Mouse (Mus musculus) lung, postnatal 0 days (tissue): ENCODE results near the gene Ercc8. TPM values are rescaled to one million over a fixed set of nuclear protein-coding genes. Genes with fewer than 3 reads are reported as not detected.

ENCODE experiments used
- ATAC-seq: fragments of 200-750 bp; cut with Nextera tagmentation; 2 replicates; pipeline ENCODE4 v1.8.0; 2017; ENCODE audit warnings: moderate library complexity
- DNase-seq: peaks from one replicate; pipeline ENCODE4 v3.0.0-alpha.2; 2016; ENCODE audit warnings: low spot score
- H3K27ac ChIP-seq: fragments of 300-500 bp; sonication (generic); 2 replicates; pipeline ENCODE4 v1.5.1; 2014; ENCODE audit warnings: antibody characterized with exemption, mild to moderate bottlenecking, low read length, mixed read lengths
- H3K27me3 ChIP-seq: fragments of 300-500 bp; sonication (generic); replicated peaks from 2 replicates; pipeline ENCODE4 v1.6.1; 2014; ENCODE audit warnings: low read length, mixed read lengths; ENCODE audit not compliant: insufficient read depth
- H3K36me3 ChIP-seq: fragments of 300-500 bp; sonication (generic); 2 replicates; pipeline ENCODE4 v1.6.1; 2014; ENCODE audit warnings: low read length, mixed read lengths; ENCODE audit not compliant: insufficient read depth
- H3K4me1 ChIP-seq: fragments of 300-500 bp; sonication (generic); 2 replicates; pipeline ENCODE4 v1.6.1; 2014; ENCODE audit warnings: antibody characterized with exemption, low read depth, low read length, mixed read lengths; ENCODE audit not compliant: insufficient read depth
- H3K4me2 ChIP-seq: fragments of 300-500 bp; sonication (generic); replicated peaks from 2 replicates; pipeline ENCODE4 v1.6.1; 2014; ENCODE audit warnings: low read depth, mild to moderate bottlenecking, low read length, moderate library complexity, mixed read lengths
- H3K4me3 ChIP-seq: fragments of 300-500 bp; sonication (generic); 2 replicates; pipeline ENCODE4 v1.5.1; 2014; ENCODE audit warnings: low read depth, low read length
- H3K9ac ChIP-seq: fragments of 300-500 bp; sonication (generic); replicated peaks from 2 replicates; pipeline ENCODE4 v1.6.1; 2014; ENCODE audit warnings: low read depth, mild to moderate bottlenecking
- H3K9me3 ChIP-seq: fragments of 300-500 bp; sonication (generic); 2 replicates; pipeline ENCODE4 v1.6.1; 2016; ENCODE audit warnings: low read length, mixed read lengths
- CTCF ChIP-seq: IDR thresholded peaks from 2 replicates; pipeline ENCODE4 v1.5.1; 2016; ENCODE audit warnings: antibody characterized with exemption, mild to moderate bottlenecking
- EP300 ChIP-seq: IDR thresholded peaks from 2 replicates; pipeline ENCODE4 v1.6.1; 2016; ENCODE audit warnings: antibody characterized with exemption, mild to moderate bottlenecking, control low read depth
- whole genome bisulfite sequencing: fragments of 180-500 bp; shearing (Covaris S2); extraction: QIAGEN DNeasy Blood & Tissue Kit; methylation state at CpG from one replicate; pipeline ENCODE4 v1.1.7; 2014; 5-methylcytosine and 5-hydroxymethylcytosine counted together
- polyA plus RNA-seq: library from polyadenylated mRNA; unstranded; fragments of >200 nt; fragmentation: Nextera tagmentation; extraction: Ambion mirVana; gene quantifications from 2 replicates; pipeline ENCODE4 v1.2.1, GENCODE M21; 2015

Ercc8 gene
- polyA plus RNA-seq, 1 experiment from 2014 or later = 9.0 TPM

DNA sequence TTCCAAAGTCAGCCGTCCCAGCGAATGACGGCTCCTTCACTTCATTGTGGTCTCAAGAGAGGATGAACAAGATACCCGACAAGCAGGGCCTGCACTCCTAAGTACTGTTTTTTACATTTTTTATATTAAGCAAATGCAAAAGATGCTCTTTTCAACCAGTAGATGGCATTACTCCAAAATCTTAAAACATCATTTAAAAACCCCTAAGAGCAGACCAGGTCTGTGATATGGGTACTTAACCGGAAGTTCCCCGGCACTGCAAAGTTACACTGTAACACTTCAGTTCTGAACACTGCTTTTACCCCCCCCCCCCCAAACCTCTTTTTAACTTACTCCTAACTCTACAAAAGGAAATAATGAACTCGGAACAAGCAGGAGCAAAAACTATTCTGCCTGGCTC is 29.5 kb upstream of the Ercc8 start:
- ATAC-seq (no peak), DNase-seq (peak; percentile 52)
- no peak for TF ChIP-seq EP300
- TF ChIP-seq CTCF = no peak
- Histone ChIP-seq H3K4me1 (no peaks in the 10 kb centered on the region), H3K36me3 (no peaks in the 10 kb centered on the region), H3K4me2 (no peak overlapping the region), H3K9ac (no peak overlapping the region), H3K27me3 (no peaks in the 10 kb centered on the region), H3K9me3 (no peaks in the 10 kb centered on the region), H3K4me3 (no peak overlapping the region), H3K27ac (no peak overlapping the region)
- WGBS = 45% methylated on average over 7 of the region's 7 CpGs

DNA sequence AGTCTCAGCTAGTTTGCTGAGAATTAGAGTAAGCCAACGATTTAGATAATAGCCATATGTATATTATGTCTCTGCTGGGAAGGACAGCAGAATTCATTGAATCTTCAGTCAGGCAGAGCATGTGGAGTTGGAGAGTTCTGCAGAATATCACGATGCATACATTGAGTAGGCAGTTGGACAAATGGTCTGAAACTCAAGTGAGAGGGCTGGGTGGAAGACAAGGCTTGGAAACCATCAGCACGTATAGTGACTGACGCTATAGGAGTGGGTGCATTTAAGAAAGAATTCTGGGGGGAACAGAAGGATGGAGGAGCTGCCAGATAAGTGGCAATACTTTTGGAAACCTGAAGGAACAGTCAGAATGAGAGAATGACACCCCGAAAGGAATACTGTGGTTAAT is 27.8 kb upstream of the Ercc8 start:
- Histone ChIP-seq H3K4me2 (no peak overlapping the region), H3K27ac (no peak overlapping the region), H3K27me3 (no peaks in the 10 kb centered on the region), H3K4me3 (no peak overlapping the region), H3K9me3 (no peaks in the 10 kb centered on the region), H3K9ac (no peak overlapping the region), H3K36me3 (no peaks in the 10 kb centered on the region), H3K4me1 (no peaks in the 10 kb centered on the region)
- 92% methylated on average over 5 of the region's 5 CpGs for WGBS
- no peak for TF ChIP-seq EP300
- TF ChIP-seq CTCF = no peak
- DNase-seq (no peak), ATAC-seq (no peak)

DNA sequence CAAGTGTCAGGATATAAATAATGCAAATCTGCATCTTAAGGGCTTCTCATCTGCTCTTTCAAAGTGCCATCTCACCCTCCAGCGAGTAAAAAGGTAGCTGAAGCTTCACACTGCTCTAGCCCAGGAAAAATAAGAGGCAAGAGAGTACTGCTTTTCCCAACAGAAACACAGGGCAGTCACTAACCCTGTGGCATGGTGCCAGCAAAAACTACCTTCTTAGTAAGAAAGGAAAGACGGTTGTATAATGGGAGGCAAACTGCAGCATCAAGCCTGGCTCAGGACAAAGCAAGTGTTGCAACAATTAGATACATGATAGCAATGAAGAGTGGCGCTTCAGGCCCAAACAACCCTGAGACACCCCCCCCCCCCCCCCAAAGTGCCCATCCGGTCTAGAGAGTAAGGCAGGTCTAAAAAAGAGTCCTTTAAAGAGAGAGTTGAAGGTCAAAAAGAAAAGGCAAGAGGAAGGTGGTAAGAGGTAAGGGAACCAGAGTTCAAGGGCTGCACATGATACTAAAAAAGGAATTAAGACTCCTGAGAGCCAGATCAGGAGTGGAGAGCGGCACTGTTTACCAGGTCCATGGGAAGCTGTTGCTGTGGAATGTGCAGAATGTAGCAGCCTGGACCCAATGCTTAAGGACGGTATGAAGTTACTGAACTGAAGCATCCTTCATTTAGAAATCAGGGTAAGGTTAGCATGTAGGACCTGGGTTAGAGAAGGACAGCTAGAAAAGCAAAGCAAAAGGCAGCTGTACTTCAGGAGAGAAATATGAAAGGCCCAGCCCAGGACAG is 26.3 kb upstream of the Ercc8 start:
- Histone ChIP-seq H3K9me3 (no peaks in the 10 kb centered on the region), H3K36me3 (no peaks in the 10 kb centered on the region), H3K27ac (no peak overlapping the region), H3K9ac (no peak overlapping the region), H3K4me2 (no peak overlapping the region), H3K27me3 (no peaks in the 10 kb centered on the region), H3K4me1 (no peaks in the 10 kb centered on the region), H3K4me3 (no peak overlapping the region)
- 42% methylated on average over 6 of the region's 6 CpGs for WGBS
- TF ChIP-seq CTCF (no peak), EP300 (no peak)
- peak; percentile 24 for DNase-seq
- peak; percentile 49; the same call in 1 of the 2 replicates for ATAC-seq

DNA sequence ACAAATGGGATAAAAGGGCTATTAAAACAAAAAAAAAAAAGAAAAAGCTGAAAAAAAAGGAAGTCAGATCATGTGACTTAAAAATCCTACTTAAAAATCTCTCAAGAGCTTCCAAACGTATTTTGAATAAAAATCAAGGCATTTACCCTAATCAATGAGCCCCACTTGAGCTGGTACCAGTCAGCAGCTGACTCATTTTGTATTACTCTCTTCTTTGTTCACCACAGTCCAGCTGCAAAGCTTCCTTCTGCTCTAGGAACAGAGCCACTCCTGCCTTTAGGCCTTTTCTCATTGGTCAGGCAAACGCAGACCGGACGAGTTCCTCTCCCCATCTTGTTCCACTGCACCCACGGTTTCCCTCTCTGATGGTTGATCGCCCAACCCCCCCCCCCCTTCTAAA is 22.9 kb upstream of the Ercc8 start:
- no peak for ATAC-seq
- no peak for DNase-seq
- no peaks in the 10 kb centered on the region for H3K27me3 ChIP-seq
- H3K4me1 ChIP-seq = no peaks in the 10 kb centered on the region
- TF ChIP-seq EP300 = no peak
- TF ChIP-seq CTCF = no peak
- H3K36me3 ChIP-seq = no peaks in the 10 kb centered on the region
- H3K4me3 ChIP-seq = no peak overlapping the region
- H3K9me3 ChIP-seq = no peaks in the 10 kb centered on the region
- H3K27ac ChIP-seq = no peak overlapping the region
- H3K4me2 ChIP-seq = no peak overlapping the region
- no peak overlapping the region for H3K9ac ChIP-seq
- 80% methylated on average over 6 of the region's 6 CpGs for WGBS

DNA sequence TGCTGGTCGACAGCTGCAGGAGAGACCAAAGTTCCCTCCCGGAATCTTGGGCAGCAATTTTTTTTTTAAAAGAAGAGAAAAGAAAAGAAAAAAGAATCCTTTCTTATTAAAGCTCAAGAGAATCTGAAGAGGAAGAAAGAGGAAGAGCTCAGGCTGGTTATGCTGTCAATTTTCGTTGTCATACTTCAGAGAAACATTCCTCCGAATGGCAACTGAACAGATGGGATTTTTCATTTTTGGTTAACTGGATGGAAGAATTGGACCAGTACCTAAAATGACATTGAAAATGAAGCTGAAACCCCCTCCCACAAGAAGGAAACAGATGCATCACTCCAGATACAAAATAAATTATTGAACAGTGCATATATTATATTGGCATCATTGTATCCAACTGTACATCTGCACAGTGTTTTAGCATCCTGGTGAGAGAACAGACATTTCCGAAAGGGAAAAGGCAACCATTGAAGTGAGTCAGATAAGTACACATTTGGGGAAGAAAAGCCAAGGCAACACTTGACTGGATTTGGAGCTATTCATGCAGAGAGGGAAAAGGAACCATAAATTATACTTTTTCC is 20.0 kb upstream of the Ercc8 start:
- WGBS = 66% methylated on average over 5 of the region's 5 CpGs
- Histone ChIP-seq H3K27me3 (no peaks in the 10 kb centered on the region), H3K4me1 (no peaks in the 10 kb centered on the region), H3K4me3 (no peak overlapping the region), H3K36me3 (no peaks in the 10 kb centered on the region), H3K4me2 (no peak overlapping the region), H3K27ac (no peak overlapping the region), H3K9me3 (no peaks in the 10 kb centered on the region), H3K9ac (no peak overlapping the region)
- ATAC-seq = no peak
- TF ChIP-seq CTCF = no peak
- no peak for TF ChIP-seq EP300
- no peak for DNase-seq

DNA sequence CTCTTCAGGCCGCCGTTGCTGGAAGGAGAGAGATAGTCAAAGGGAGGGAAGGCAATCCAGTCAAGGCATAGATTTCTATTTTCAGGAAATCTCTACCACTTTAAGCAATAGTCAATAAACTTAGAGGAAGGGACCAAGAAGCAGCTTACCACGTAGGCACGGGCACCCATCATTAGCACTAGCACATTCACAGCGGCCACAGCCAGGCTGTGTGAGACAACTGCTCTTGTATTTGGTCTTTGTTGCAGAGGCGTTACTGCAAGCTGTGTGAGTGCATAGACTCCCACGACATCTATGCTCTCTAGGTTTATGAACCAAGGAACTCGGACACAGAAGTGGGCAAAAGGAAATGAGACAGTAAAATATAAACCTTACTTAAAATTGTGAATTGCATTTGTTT is 14.4 kb upstream of the Ercc8 start:
- Histone ChIP-seq H3K27me3 (no peaks in the 10 kb centered on the region), H3K27ac (no peak overlapping the region), H3K36me3 (no peaks in the 10 kb centered on the region), H3K4me1 (no peaks in the 10 kb centered on the region), H3K9ac (no peak overlapping the region), H3K4me3 (no peak overlapping the region), H3K4me2 (no peak overlapping the region), H3K9me3 (no peaks in the 10 kb centered on the region)
- DNase-seq (no peak), ATAC-seq (no peak)
- 91% methylated on average over 8 of the region's 8 CpGs for WGBS
- TF ChIP-seq CTCF = no peak
- no peak for TF ChIP-seq EP300
